Mouse (Mus musculus): ENCODE measurements around the gene Nrp2.

DNA sequence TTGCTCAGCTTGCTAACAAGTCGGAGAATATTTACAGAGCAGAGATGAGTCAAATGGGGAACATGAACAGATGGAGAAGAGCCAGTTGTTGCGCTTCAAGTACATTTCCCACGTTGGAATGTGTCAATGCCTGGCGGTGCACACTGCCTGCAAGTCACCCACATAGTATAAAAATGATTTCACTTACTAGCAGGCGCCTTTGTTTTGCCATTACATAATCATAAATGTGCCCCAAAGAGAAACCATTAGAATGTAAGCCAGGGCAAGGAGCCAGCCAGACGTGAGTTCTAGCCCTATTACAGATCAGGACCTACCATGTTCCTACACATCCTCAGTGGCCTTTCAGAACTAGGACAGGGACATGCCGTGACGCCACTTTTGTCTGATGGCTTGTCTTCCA is 15.6 kb upstream of the Nrp2 start:
- TF ChIP-seq CTCF (IDR thresholded peaks at IDR 0.05; ENCODE audit: low read depth, low read length), result no peak
- TF ChIP-seq POLR2A (IDR thresholded peaks at IDR 0.05; ENCODE audit: insufficient read depth, low read length), result no peak
